Mouse (Mus musculus) testis, postnatal 14 days (tissue): Measurements from ENCODE around the gene Vdac2.

ENCODE experiments used
- DNase-seq: peaks from one replicate; pipeline ENCODE4 v3.0.0; 2021; ENCODE audit warnings: low spot score

Gene Vdac2

DNA sequence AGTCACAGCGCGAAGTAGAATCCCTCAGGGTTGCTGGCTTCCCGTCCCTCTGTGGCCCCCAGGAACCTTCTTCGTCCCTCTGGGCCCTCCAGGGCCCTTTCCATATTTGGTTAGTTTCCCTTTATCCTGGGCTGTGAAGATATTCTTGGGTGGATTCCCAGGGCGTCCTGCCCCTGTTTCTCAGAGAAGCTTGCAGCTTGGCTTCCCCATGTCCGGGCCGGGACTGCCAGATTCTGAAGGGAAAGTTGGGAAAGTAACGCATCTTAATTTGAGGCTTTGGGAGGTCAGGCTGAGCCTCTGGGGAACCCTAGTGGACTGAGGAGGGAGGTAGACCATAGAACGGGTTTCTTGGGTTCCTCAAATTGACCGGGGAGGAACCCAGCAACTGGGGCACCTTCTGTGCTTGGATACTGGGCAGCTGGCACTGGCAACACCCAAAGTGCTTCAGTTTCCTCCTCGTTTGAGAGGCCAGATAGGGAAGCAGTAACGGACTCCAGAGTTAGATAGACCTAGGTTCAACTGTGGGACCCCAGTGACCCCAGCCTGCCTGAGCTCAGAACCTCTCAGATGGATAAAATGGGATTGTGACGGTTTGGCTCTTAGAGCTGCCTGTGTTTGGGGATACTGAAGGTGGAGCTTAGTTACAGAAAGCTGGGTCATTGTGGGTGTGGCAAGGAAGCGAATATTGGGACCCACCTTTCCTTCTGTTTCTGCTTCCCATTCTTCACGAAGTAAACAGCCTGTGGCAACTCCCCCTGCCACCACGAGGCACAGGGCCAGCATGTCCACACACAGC is 27.2 kb downstream of the Vdac2 start:
- DNase-seq, result no peak

- DNase-seq, result peak; percentile 71
Observed at GRCm38 (mm10) chr14:21853456-21854109, 28.5 kb downstream of the Vdac2 start.

GRCm38 (mm10) chr14:21854271-21854670 is 29.2 kb downstream of the Vdac2 start:
- DNase-seq, result no peak

GRCm38 (mm10) chr14:21855961-21856360 is 30.9 kb downstream of the Vdac2 start:
- no peak for DNase-seq

DNA sequence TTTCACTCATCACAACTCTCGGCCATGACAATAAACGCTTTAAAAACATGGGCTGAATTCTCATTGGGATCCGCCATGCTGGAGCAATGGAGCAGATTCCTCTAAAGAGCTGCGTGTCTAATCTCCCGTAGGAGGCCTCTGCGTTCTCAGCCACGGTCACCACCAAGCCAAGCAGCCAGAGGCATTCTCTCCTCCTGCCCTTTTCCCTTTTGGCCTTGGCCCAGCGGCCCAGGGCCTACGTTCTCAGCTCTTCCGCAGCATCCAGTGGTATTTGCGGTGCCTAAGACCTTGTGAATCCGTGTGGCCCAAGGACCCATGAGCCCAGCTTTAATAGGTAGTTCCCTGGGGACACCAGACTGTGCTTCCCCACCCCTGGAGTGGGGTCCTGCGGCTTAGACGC is 31.8 kb downstream of the Vdac2 start:
- DNase-seq, result no peak

GRCm38 (mm10) chr14:21866291-21866690 is 41.3 kb downstream of the Vdac2 start:
- DNase-seq, result no peak

- no peak for DNase-seq
Observed at GRCm38 (mm10) chr14:21866816-21867215, 41.8 kb downstream of the Vdac2 start.

- no peak for DNase-seq
Observed at GRCm38 (mm10) chr14:21890430-21890829, 65.4 kb downstream of the Vdac2 start.

DNA sequence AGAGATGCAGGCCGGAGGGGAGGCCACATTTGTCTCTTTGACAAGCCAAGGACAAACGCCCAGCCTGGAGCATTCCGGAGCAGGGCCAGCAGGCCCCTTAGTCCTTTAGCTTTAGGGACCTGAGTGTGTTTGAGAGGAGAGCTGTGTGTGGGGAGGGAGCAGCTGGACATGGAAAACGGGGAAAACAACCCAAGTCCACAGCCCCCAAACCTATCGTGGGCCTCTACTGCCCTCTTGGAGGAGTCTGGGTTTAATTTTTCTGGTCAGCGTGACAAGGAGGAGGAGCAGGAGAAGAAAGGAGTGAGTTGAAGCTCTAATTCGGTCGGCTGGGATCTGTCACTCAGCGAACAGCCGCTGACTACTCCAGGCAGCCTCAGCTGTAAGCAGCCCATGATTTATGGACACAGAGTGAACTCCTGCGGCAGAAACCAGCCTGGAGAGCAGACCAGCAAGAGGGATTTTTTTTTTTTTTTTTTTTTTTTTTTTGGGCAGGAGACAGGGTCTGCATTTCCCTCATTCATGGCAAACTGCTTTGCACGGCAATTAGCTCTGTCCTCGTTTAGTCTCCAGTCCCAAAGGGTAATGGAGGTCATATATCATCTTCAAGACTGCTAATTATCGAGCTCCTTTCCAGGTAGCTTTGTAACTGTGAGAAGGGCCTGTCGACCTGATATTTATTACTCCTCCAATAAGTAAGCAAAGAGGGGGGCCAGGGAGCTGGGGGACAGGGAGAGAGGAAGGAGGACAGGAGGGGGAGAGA is 66.7 kb downstream of the Vdac2 start:
- DNase-seq, result no peak

DNA sequence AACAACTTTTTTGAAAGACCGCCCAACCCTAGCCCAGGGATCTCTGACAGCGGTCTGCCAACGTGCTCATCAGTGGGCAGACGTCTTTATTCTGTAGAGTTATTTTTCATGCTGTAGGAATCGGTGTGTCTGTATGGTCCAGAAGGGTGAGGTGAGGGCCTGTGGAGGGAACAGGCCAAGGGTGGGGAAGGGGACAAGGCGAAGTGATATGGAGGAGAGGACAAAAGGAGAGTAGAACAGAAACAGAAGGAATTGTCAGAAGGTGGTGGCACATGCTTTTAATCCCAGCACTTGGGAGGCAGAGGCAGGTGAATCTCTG is 67.3 kb downstream of the Vdac2 start:
- no peak for DNase-seq
